Mouse (Mus musculus) thymus, postnatal 0 days (tissue): ENCODE measurements around the gene Pou6f2. TPM values are rescaled to one million over a fixed set of nuclear protein-coding genes. Genes with fewer than 3 reads are reported as not detected.

Experiments used
- DNase-seq: peaks from one replicate; pipeline ENCODE4 v3.0.0-alpha.2; 2015; ENCODE audit warnings: low spot score
- polyA plus RNA-seq: library from polyadenylated mRNA; unstranded; fragments of >200 nt; fragmentation: Nextera tagmentation; extraction: Ambion mirVana; gene quantifications from 2 replicates; pipeline ENCODE4 v1.2.1, GENCODE M21; 2015

The Pou6f2 gene
- not detected in 2 replicates for polyA plus RNA-seq

GRCm38 (mm10) chr13:18397586-18397985 lies at the start of gene Pou6f2:
TSS of gene Pou6f2 (minus strand) at chr13:18397686.
- DNase-seq, result no peak

GRCm38 (mm10) chr13:18439858-18440257 lies 42.4 kb upstream of the Pou6f2 start:
- no peak for DNase-seq

GRCm38 (mm10) chr13:18387673-18388072 lies 9.8 kb downstream of the Pou6f2 start:
- DNase-seq, result no peak

GRCm38 (mm10) chr13:18363373-18363772 lies 34.1 kb downstream of the Pou6f2 start:
- DNase-seq, result no peak

GRCm38 (mm10) chr13:18344580-18345333 lies 52.7 kb downstream of the Pou6f2 start:
- no peak for DNase-seq

GRCm38 (mm10) chr13:18338910-18339501 lies 58.5 kb downstream of the Pou6f2 start:
- DNase-seq, result no peak

- DNase-seq, result no peak
Observed at GRCm38 (mm10) chr13:18338022-18338421, 59.5 kb downstream of the Pou6f2 start.

- no peak for DNase-seq
Observed at GRCm38 (mm10) chr13:18334035-18334434, 63.5 kb downstream of the Pou6f2 start.

- DNase-seq, result no peak
Observed at GRCm38 (mm10) chr13:18332596-18332995, 64.9 kb downstream of the Pou6f2 start.

- DNase-seq, result no peak
Observed at GRCm38 (mm10) chr13:18323980-18324678, 73.4 kb downstream of the Pou6f2 start.

- no peak for DNase-seq
Observed at GRCm38 (mm10) chr13:18323407-18323806, 74.1 kb downstream of the Pou6f2 start.

- DNase-seq, result no peak
Observed at GRCm38 (mm10) chr13:18312613-18313012, 84.9 kb downstream of the Pou6f2 start.

GRCm38 (mm10) chr13:18309024-18309423 lies 88.5 kb downstream of the Pou6f2 start:
- DNase-seq, result no peak

- no peak for DNase-seq
Observed at GRCm38 (mm10) chr13:18306506-18307145, 90.9 kb downstream of the Pou6f2 start.

GRCm38 (mm10) chr13:18299966-18300365 lies 97.5 kb downstream of the Pou6f2 start:
- DNase-seq, result no peak

- no peak for DNase-seq
Observed at GRCm38 (mm10) chr13:18293438-18293837, 104.0 kb downstream of the Pou6f2 start.

- no peak for DNase-seq
Observed at GRCm38 (mm10) chr13:18290253-18290914, 107.1 kb downstream of the Pou6f2 start.

- DNase-seq, result no peak
Observed at GRCm38 (mm10) chr13:18287536-18287935, 110.0 kb downstream of the Pou6f2 start.

GRCm38 (mm10) chr13:18282361-18282982 lies 115.0 kb downstream of the Pou6f2 start:
- no peak for DNase-seq

- no peak for DNase-seq
Observed at GRCm38 (mm10) chr13:18281084-18281483, 116.4 kb downstream of the Pou6f2 start.

- no peak for DNase-seq
Observed at GRCm38 (mm10) chr13:18253131-18253530, 144.4 kb downstream of the Pou6f2 start.
